Mouse (Mus musculus): ENCODE measurements at regions not wholly inside any gene's neighbourhood (a gene's known extent, or its start where the extent isn't known, plus 50 kb on each side); places are given as distances from the start of the nearest gene placed in this dataset.
A peak's percentile ranks its signal among the peaks of the same experiment; 100 is the strongest.

- DNase-seq (ENCODE audit: low spot score) = no peak
Observed at GRCm38 (mm10) chr6:31898609-31899008, 151.4 kb upstream of the 1700012A03Rik start.

GRCm38 (mm10) chr6:31897001-31897400 lies 153.0 kb upstream of the 1700012A03Rik start:
- DNase-seq (ENCODE audit: low spot score) = no peak

GRCm38 (mm10) chr6:31895835-31896234 lies 154.2 kb upstream of the 1700012A03Rik start:
- DNase-seq (ENCODE audit: low spot score) = no peak

- DNase-seq (ENCODE audit: low spot score) = peak; percentile 80
Observed at GRCm38 (mm10) chr6:31886931-31887330, 163.1 kb upstream of the 1700012A03Rik start.

- DNase-seq (ENCODE audit: low spot score) = peak; percentile 57
Observed at GRCm38 (mm10) chr6:31885196-31885595, 164.8 kb upstream of the 1700012A03Rik start.

- peak; percentile 87 for DNase-seq (ENCODE audit: low spot score)
Observed at GRCm38 (mm10) chr6:31883726-31884125, 166.3 kb upstream of the 1700012A03Rik start.

GRCm38 (mm10) chr6:31874616-31875015 lies 175.4 kb upstream of the 1700012A03Rik start:
- no peak for DNase-seq (ENCODE audit: low spot score)

GRCm38 (mm10) chr6:31873911-31874310 lies 176.1 kb upstream of the 1700012A03Rik start:
- no peak for DNase-seq (ENCODE audit: low spot score)

GRCm38 (mm10) chr6:31871766-31872165 lies 178.3 kb upstream of the 1700012A03Rik start:
- DNase-seq (ENCODE audit: low spot score) = no peak

- peak; percentile 44 for DNase-seq (ENCODE audit: low spot score)
Observed at GRCm38 (mm10) chr6:31861996-31862395, 188.1 kb upstream of the 1700012A03Rik start.

GRCm38 (mm10) chr6:31859621-31860020 lies 190.4 kb upstream of the 1700012A03Rik start:
- DNase-seq (ENCODE audit: low spot score) = no peak

GRCm38 (mm10) chr6:31854261-31854660 lies 195.8 kb upstream of the 1700012A03Rik start:
- no peak for DNase-seq (ENCODE audit: low spot score)

- DNase-seq (ENCODE audit: low spot score) = no peak
Observed at GRCm38 (mm10) chr6:31846319-31846718, 203.7 kb upstream of the 1700012A03Rik start.

- no peak for DNase-seq (ENCODE audit: low spot score)
Observed at GRCm38 (mm10) chr6:31845671-31846070, 204.4 kb upstream of the 1700012A03Rik start.

GRCm38 (mm10) chr6:31840621-31841020 lies 209.4 kb upstream of the 1700012A03Rik start:
- DNase-seq (ENCODE audit: low spot score) = no peak

GRCm38 (mm10) chr6:31838588-31838987 lies 211.5 kb upstream of the 1700012A03Rik start:
- peak; percentile 16 for DNase-seq (ENCODE audit: low spot score)

GRCm38 (mm10) chr6:31835795-31836194 lies 214.3 kb upstream of the 1700012A03Rik start:
- DNase-seq (ENCODE audit: low spot score) = no peak

GRCm38 (mm10) chr6:31834503-31834902 lies 215.5 kb upstream of the 1700012A03Rik start:
- DNase-seq (ENCODE audit: low spot score) = no peak

- no peak for DNase-seq (ENCODE audit: low spot score)
Observed at GRCm38 (mm10) chr6:31830610-31831009, 219.4 kb upstream of the 1700012A03Rik start.

- DNase-seq (ENCODE audit: low spot score) = no peak
Observed at GRCm38 (mm10) chr6:31823616-31824015, 226.4 kb upstream of the 1700012A03Rik start.

GRCm38 (mm10) chr6:31822186-31823085 lies 227.6 kb upstream of the 1700012A03Rik start:
- no peak for DNase-seq (ENCODE audit: low spot score)

- no peak for DNase-seq (ENCODE audit: low spot score)
Observed at GRCm38 (mm10) chr6:31821621-31822020, 228.4 kb upstream of the 1700012A03Rik start.

- DNase-seq (ENCODE audit: low spot score) = no peak
Observed at GRCm38 (mm10) chr6:31817640-31818039, 232.4 kb upstream of the 1700012A03Rik start.

GRCm38 (mm10) chr6:31811890-31812289 lies 238.2 kb upstream of the 1700012A03Rik start:
- DNase-seq (ENCODE audit: low spot score) = no peak

All from embryo, embryonic 10 days (tissue).